Mouse (Mus musculus): ENCODE measurements around the gene Rpusd1.

- TF ChIP-seq POLR2A (IDR thresholded peaks at IDR 0.05; ENCODE audit: insufficient read depth, low read depth, low read length) (no peak), CTCF (IDR thresholded peaks at IDR 0.05) (no peak), EP300 (IDR thresholded peaks at IDR 0.05; ENCODE audit: insufficient read depth, low read depth, low read length) (no peak)
Observed at GRCm38 (mm10) chr17:25677969-25678368, 49.5 kb upstream of the Rpusd1 start.
